Mouse (Mus musculus) skeletal muscle tissue, postnatal 0 days (tissue): ENCODE results near the gene Ssna1. TPM values are rescaled to one million over a fixed set of nuclear protein-coding genes. Genes with fewer than 3 reads are reported as not detected.

Experiments
- polyA plus RNA-seq: library from polyadenylated mRNA; unstranded; fragments of >200 nt; fragmentation: Nextera tagmentation; extraction: Ambion mirVana; gene quantifications from 2 replicates; pipeline ENCODE4 v1.2.1, GENCODE M21; 2015

Gene Ssna1
- 102 and 122 TPM in 2 replicates for polyA plus RNA-seq

GRCm38 (mm10) chr2:25271827-25272511 lies at the start of gene Ssna1, which contains the start of gene Anapc2:
TSS of gene Ssna1 (minus strand) at chr2:25272438.
TSS of gene Anapc2 (plus strand) at chr2:25272478.

DNA sequence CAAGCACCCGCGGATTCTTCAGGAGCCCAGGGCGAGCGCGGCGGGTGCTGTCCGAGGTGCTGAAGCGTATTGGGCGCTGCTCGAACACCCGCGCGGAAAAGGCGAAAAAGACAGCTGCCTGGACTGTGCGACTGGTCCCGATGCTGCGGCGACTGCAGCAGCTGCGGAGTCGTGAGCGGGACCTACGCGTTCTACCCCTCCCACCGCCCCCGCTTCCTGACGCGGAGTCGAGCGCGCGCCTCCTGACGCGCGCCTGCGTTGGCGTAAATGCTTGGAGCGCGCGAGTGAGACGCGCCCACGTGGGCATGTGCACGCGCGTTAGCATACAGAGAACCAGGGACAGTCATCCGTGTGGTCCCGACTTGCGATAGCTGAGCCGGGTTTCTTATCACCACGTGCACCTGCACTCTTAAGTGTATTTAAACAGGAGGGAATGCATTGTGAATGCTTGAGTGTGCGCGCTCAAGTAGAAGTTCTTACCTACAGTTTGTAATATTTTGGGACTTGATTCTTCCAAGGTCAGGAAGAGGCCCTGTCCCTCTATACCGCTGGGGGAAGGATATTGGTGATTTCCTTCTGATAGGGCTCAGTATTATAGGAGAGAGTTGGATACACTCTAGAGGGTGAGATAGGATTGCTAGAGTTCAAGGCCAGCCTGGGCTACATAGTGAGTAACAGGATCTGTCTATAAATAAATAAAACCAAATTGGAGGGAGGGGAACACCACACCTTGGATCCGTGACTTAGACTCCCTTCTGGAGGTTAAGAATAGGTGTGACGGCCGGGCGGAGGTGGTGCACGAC lies 46.9 kb upstream of the Ssna1 start, which contains the start of gene Grin1:
TSS of gene Grin1 (minus strand) at position 217 of the 803 bp plus-strand sequence.

GRCm38 (mm10) chr2:25289651-25290050 lies 17.4 kb upstream of the Ssna1 start, which contains the start of gene Lrrc26:
TSS of gene Lrrc26 (plus strand) at chr2:25289915.

GRCm38 (mm10) chr2:25287927-25288649 lies 15.8 kb upstream of the Ssna1 start, which contains the start of gene Tmem210:
TSS of gene Tmem210 (plus strand) at chr2:25288145.

DNA sequence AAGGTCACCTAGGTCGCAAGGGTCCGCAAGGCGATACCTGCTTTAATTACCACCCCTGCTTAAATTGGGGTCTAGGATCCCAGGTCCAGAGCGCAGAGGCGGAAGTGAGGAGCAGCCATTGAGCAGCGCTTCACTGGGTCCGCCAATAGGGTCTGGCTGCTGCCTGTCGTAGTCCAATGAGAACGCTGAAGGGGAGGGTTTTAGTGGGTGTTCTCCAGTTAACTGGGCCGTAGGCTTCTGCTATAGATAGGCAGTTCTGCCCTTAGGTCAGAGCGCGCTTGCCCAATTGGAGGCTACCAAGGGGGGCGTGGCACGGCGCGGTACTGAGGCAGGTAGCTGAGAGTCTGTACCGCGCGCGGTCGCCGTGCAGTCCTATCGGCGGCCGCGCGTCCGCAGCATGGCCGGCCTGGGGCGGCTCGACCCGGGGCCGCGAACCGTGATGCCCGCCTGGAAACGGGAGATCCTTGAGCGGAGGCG lies 9.9 kb downstream of the Ssna1 start, which contains the start of gene Tprn:
TSS of gene Tprn (plus strand) at position 328 of the 477 bp plus-strand sequence.

DNA sequence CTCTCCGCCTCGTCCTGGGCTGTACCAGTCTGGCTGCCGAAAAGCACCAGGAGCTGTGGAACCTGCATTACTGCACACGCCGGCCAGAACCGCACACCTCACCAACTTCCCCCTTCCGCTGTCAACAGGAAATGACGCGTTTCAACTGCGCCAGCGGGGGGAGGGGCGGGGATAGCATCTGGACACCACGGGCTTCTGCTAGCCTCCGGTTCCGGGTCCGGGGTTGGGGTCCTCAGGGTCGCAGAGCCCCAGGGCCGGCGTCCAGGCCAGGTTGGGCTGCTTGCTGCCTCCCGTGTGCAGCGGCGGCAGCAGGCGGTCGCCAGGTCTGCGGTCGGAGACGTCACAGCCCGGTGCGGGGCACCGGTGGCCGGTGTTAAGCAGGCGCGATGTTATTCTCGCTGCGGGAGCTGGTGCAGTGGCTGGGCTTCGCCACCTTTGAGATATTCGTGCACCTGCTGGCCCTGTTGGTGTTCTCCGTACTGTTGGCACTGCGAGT lies 16.9 kb downstream of the Ssna1 start, which contains the start of gene Tmem203:
TSS of gene Tmem203 (plus strand) at position 156 of the 496 bp plus-strand sequence.

DNA sequence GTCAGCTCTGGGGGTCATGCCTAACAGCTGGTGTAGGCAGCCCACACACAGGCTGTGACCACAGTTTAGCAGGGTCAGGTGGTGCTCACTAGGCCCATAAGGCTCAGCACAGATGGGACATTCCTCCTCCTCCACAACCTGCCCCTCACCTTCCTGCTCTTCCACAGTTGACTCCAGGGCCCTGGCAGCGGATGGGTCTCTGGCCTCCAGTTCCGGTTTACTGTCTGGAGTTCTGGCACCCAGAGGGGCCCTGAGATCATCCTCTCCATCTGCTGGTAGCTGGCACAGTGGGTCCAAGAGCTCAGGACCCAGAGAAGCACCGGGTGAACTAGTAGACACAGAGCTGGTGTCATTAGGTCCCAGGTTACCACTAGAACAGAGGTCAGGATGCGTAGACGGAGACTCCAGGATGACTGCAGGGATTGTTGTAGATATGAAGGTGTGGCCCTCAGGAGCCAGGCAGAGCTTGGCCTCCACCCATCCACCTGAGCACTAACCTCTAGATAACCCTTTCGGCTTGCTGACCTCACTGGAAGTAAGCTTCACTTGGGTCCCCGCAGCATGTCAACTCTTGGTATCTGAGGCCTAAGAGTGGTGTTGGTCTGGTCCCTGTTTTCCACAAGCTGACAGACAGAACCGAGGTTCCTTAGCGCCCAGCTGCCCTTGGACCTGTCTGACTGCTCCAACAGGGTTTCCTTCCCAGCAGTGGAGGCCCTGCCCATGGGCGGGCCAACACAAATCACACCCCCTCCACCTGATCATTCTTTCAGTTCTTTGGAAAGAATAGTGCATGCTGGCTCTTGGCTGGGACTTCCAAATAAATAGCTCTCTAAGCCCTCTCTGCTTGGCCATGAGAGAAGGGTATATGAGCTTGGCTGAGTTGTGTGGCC lies 25.8 kb downstream of the Ssna1 start, which contains the start of gene AL732309.1:
TSS of gene AL732309.1 (minus strand) at position 681 of the 890 bp plus-strand sequence.

GRCm38 (mm10) chr2:25242101-25242506 lies 30.1 kb downstream of the Ssna1 start, which contains the start of the genes Rnf208 and Cysrt1:
TSS of gene Rnf208 (plus strand) at chr2:25242255.
TSS of gene Cysrt1 (minus strand) at chr2:25242452.

GRCm38 (mm10) chr2:25236614-25237013 lies 35.6 kb downstream of the Ssna1 start, which contains the start of gene Rnf224:
TSS of gene Rnf224 (minus strand) at chr2:25236787.

GRCm38 (mm10) chr2:25234050-25234449 lies 38.2 kb downstream of the Ssna1 start, which contains the start of gene Slc34a3:
TSS of gene Slc34a3 (minus strand) at chr2:25234364.

DNA sequence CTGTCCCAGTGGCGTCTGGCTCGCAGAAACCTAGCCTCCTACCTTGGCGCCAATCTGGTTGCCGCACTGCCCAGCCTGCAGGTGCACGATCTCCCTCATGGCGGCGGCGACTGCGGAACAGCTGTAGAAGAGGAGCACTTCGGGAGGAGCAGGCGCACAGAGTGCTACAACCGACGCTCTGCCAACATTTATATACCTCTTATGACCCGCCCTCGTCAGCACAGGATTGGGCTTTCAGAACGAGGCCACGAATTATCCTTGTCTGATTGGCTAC lies 47.8 kb downstream of the Ssna1 start, which contains the start of gene Tubb4b:
TSS of gene Tubb4b (minus strand) at position 211 of the 274 bp plus-strand sequence.

Other genes starting within 250 kb of the Ssna1 start
- gene Nsmf, start 218.1 kb downstream of the Ssna1 start, polyA plus RNA-seq: 33.9 and 34.8 TPM in 2 replicates
- gene Entpd8, start 192.1 kb downstream of the Ssna1 start, polyA plus RNA-seq: not detected in 2 replicates
- 0.17 TPM in 1 of 2 replicates, not detected in the other for gene Noxa1, start 177.3 kb downstream of the Ssna1 start, polyA plus RNA-seq
- gene Nrarp, start 91.7 kb downstream of the Ssna1 start, polyA plus RNA-seq: 9.5 and 13.8 TPM in 2 replicates
- 2.5 and 3.6 TPM in 2 replicates for gene Tor4a, start 75.6 kb downstream of the Ssna1 start, polyA plus RNA-seq
- 42.2 and 43.2 TPM in 2 replicates for gene Nelfb, start 60.9 kb downstream of the Ssna1 start, polyA plus RNA-seq
- gene Stpg3, start 57.8 kb downstream of the Ssna1 start, polyA plus RNA-seq: not detected in 2 replicates
- gene Fam166a, start 53.7 kb downstream of the Ssna1 start, polyA plus RNA-seq: 0.19 TPM in 1 of 2 replicates, not detected in the other
- gene Tubb4b, start 47.7 kb downstream of the Ssna1 start, polyA plus RNA-seq: 141 and 191 TPM in 2 replicates
- gene Slc34a3, start 38.1 kb downstream of the Ssna1 start, polyA plus RNA-seq: not detected in 2 replicates
- gene Rnf224, start 35.7 kb downstream of the Ssna1 start, polyA plus RNA-seq: not detected in 2 replicates
- gene Rnf208, start 30.2 kb downstream of the Ssna1 start, polyA plus RNA-seq: 0.50 and 1.5 TPM in 2 replicates
- 8.6 TPM in 1 of 2 replicates, not detected in the other for gene Cysrt1, start 30.0 kb downstream of the Ssna1 start, polyA plus RNA-seq
- gene AL732309.1, start 25.6 kb downstream of the Ssna1 start, polyA plus RNA-seq: 1.2 and 2.0 TPM in 2 replicates
- 27.2 and 29.6 TPM in 2 replicates for gene Tmem203, start 17.0 kb downstream of the Ssna1 start, polyA plus RNA-seq
- gene Tprn, start 9.8 kb downstream of the Ssna1 start, polyA plus RNA-seq: 3.0 and 3.9 TPM in 2 replicates
- gene Anapc2, start within 50 bp of the Ssna1 start, polyA plus RNA-seq: 51.7 and 54.8 TPM in 2 replicates
- not detected in 2 replicates for gene Tmem210, start 15.7 kb upstream of the Ssna1 start, polyA plus RNA-seq
- 0.12 and 0.15 TPM in 2 replicates for gene Lrrc26, start 17.5 kb upstream of the Ssna1 start, polyA plus RNA-seq
- gene Grin1, start 46.7 kb upstream of the Ssna1 start, polyA plus RNA-seq: not detected in 2 replicates
- 29.6 and 33.0 TPM in 2 replicates for gene Man1b1, start 59.9 kb upstream of the Ssna1 start, polyA plus RNA-seq
- gene Dpp7, start 83.9 kb upstream of the Ssna1 start, polyA plus RNA-seq: 8.7 and 10.9 TPM in 2 replicates
- gene Uap1l1, start 93.2 kb upstream of the Ssna1 start, polyA plus RNA-seq: 12.4 and 16.8 TPM in 2 replicates
- gene Sapcd2, start 99.9 kb upstream of the Ssna1 start, polyA plus RNA-seq: 5.8 and 6.4 TPM in 2 replicates
- 30.8 and 32.7 TPM in 2 replicates for gene Entpd2, start 123.4 kb upstream of the Ssna1 start, polyA plus RNA-seq
- 19.3 and 28.5 TPM in 2 replicates for gene Npdc1, start 126.9 kb upstream of the Ssna1 start, polyA plus RNA-seq
- gene Fut7, start 150.8 kb upstream of the Ssna1 start, polyA plus RNA-seq: 0.06 TPM in 1 of 2 replicates, not detected in the other
- 1.2 and 1.6 TPM in 2 replicates for gene Abca2, start 156.3 kb upstream of the Ssna1 start, polyA plus RNA-seq
- 1.0 and 6.2 TPM in 2 replicates for gene Clic3, start 184.4 kb upstream of the Ssna1 start, polyA plus RNA-seq
- gene Paxx, start 188.7 kb upstream of the Ssna1 start, polyA plus RNA-seq: 56.6 and 62.1 TPM in 2 replicates
- gene Ptgds, start 197.6 kb upstream of the Ssna1 start, polyA plus RNA-seq: 11.8 and 13.3 TPM in 2 replicates
- gene Lcn12, start 221.5 kb upstream of the Ssna1 start, polyA plus RNA-seq: not detected in 2 replicates
- 56.1 and 56.8 TPM in 2 replicates for gene Fbxw5, start 228.3 kb upstream of the Ssna1 start, polyA plus RNA-seq
- gene C8g, start 229.3 kb upstream of the Ssna1 start, polyA plus RNA-seq: 2.9 and 4.1 TPM in 2 replicates